Mouse (Mus musculus): Measurements from ENCODE around the gene Olfr204. TPM values are rescaled to one million over a fixed set of nuclear protein-coding genes. Genes with fewer than 3 reads are reported as not detected.
"Not testable (repeated sequence)": the region's sequence is repeated elsewhere in the genome, so short reads cannot be mapped to it uniquely, and the experiment has no call there.

The Olfr204 gene
- not detected in 2 replicates for polyA plus RNA-seq (2014; fragmentation: Nextera tagmentation; extraction: Ambion mirVana)

GRCm38 (mm10) chr16:59318148-59318547 is at the start of gene Olfr204:
Gene Olfr204, minus strand, starts transcription at chr16:59318248.
- no peaks in the 10 kb centered on the region for H3K9me3 ChIP-seq (ENCODE audit: control insufficient read depth, low read depth, low read length)
- no peaks in the 10 kb centered on the region for H3K4me1 ChIP-seq (ENCODE audit: control insufficient read depth, insufficient read depth, low read length)
- H3K9ac ChIP-seq (replicated peaks; ENCODE audit: low read depth, low read length): no peak within 1 kb of the TSS
- H3K36me3 ChIP-seq (ENCODE audit: control insufficient read depth, insufficient read depth, low read length): no peaks in the 10 kb centered on the region
- H3K27me3 ChIP-seq (ENCODE audit: control insufficient read depth, insufficient read depth, low read length): no peaks in the 10 kb centered on the region
- H3K4me2 ChIP-seq (replicated peaks; ENCODE audit: low read depth, low read length): no peak within 1 kb of the TSS
- H3K27ac ChIP-seq (ENCODE audit: low read length): no peak within 1 kb of the TSS
- H3K4me3 ChIP-seq (ENCODE audit: low read depth, low read length): no peak within 1 kb of the TSS
- no peak for ATAC-seq (ENCODE audit: insufficient number of reproducible peaks, insufficient read depth, low FRiP score, low read depth)

- H3K27me3 ChIP-seq (ENCODE audit: control insufficient read depth, insufficient read depth, low read length): no peaks in the 10 kb centered on the region
- ATAC-seq (ENCODE audit: insufficient number of reproducible peaks, insufficient read depth, low FRiP score, low read depth): no peak
- no peak within 1 kb of the TSS for H3K27ac ChIP-seq (ENCODE audit: low read length)
- H3K36me3 ChIP-seq (ENCODE audit: control insufficient read depth, insufficient read depth, low read length): no peaks in the 10 kb centered on the region
- H3K4me2 ChIP-seq (replicated peaks; ENCODE audit: low read depth, low read length): no peak within 1 kb of the TSS
- H3K9ac ChIP-seq (replicated peaks; ENCODE audit: low read depth, low read length): no peak within 1 kb of the TSS
- 79% methylated on average over 2 of the region's 2 CpGs for WGBS
- H3K4me1 ChIP-seq (ENCODE audit: control insufficient read depth, insufficient read depth, low read length): no peaks in the 10 kb centered on the region
- H3K9me3 ChIP-seq (ENCODE audit: control insufficient read depth, low read depth, low read length): no peaks in the 10 kb centered on the region
- no peak within 1 kb of the TSS for H3K4me3 ChIP-seq (ENCODE audit: low read depth, low read length)
Measured at GRCm38 (mm10) chr16:59363893-59364292, 45.8 kb upstream of the Olfr204 start, which contains the start of gene Olfr209. Gene Olfr209, minus strand, starts transcription at chr16:59363993.

- Histone ChIP-seq H3K4me3 (ENCODE audit: low read depth, low read length) (no peak within 1 kb of the TSS), H3K4me2 (replicated peaks; ENCODE audit: low read depth, low read length) (no peak within 1 kb of the TSS), H3K27ac (ENCODE audit: low read length) (no peak within 1 kb of the TSS), H3K9me3 (ENCODE audit: control insufficient read depth, low read depth, low read length) (no peaks in the 10 kb centered on the region), H3K27me3 (ENCODE audit: control insufficient read depth, insufficient read depth, low read length) (no peaks in the 10 kb centered on the region), H3K4me1 (ENCODE audit: control insufficient read depth, insufficient read depth, low read length) (no peaks in the 10 kb centered on the region), H3K36me3 (ENCODE audit: control insufficient read depth, insufficient read depth, low read length) (no peaks in the 10 kb centered on the region), H3K9ac (replicated peaks; ENCODE audit: low read depth, low read length) (no peak within 1 kb of the TSS)
- ATAC-seq (ENCODE audit: insufficient number of reproducible peaks, insufficient read depth, low FRiP score, low read depth): no peak
- 82% methylated on average over 1 of the region's 1 CpGs for WGBS
Measured at GRCm38 (mm10) chr16:59349146-59349545, 31.1 kb upstream of the Olfr204 start, which contains the start of gene Olfr206. Gene Olfr206, minus strand, starts transcription at chr16:59349246.

GRCm38 (mm10) chr16:59331038-59331437 is 13.0 kb upstream of the Olfr204 start, which contains the start of gene Olfr205:
Gene Olfr205, minus strand, starts transcription at chr16:59331138.
- no peak within 1 kb of the TSS for H3K4me3 ChIP-seq (ENCODE audit: low read depth, low read length)
- H3K9ac ChIP-seq (replicated peaks; ENCODE audit: low read depth, low read length): no peak within 1 kb of the TSS
- H3K9me3 ChIP-seq (ENCODE audit: control insufficient read depth, low read depth, low read length): no peaks in the 10 kb centered on the region
- H3K4me1 ChIP-seq (ENCODE audit: control insufficient read depth, insufficient read depth, low read length): no peaks in the 10 kb centered on the region
- no peaks in the 10 kb centered on the region for H3K36me3 ChIP-seq (ENCODE audit: control insufficient read depth, insufficient read depth, low read length)
- no peak within 1 kb of the TSS for H3K27ac ChIP-seq (ENCODE audit: low read length)
- no peak within 1 kb of the TSS for H3K4me2 ChIP-seq (replicated peaks; ENCODE audit: low read depth, low read length)
- no peaks in the 10 kb centered on the region for H3K27me3 ChIP-seq (ENCODE audit: control insufficient read depth, insufficient read depth, low read length)
- no peak for ATAC-seq (ENCODE audit: insufficient number of reproducible peaks, insufficient read depth, low FRiP score, low read depth)

- not testable (repeated sequence) for ATAC-seq (ENCODE audit: insufficient number of reproducible peaks, insufficient read depth, low FRiP score, low read depth); H3K4me1 ChIP-seq (ENCODE audit: control insufficient read depth, insufficient read depth, low read length); H3K9ac ChIP-seq (replicated peaks; ENCODE audit: low read depth, low read length); H3K9me3 ChIP-seq (ENCODE audit: control insufficient read depth, low read depth, low read length); H3K27me3 ChIP-seq (ENCODE audit: control insufficient read depth, insufficient read depth, low read length); H3K27ac ChIP-seq (ENCODE audit: low read length); H3K36me3 ChIP-seq (ENCODE audit: control insufficient read depth, insufficient read depth, low read length); H3K4me2 ChIP-seq (replicated peaks; ENCODE audit: low read depth, low read length); H3K4me3 ChIP-seq (ENCODE audit: low read depth, low read length)
- WGBS: 67% methylated on average over 1 of the region's 1 CpGs
Measured at GRCm38 (mm10) chr16:59323262-59323661, 5.2 kb upstream of the Olfr204 start.

- ATAC-seq (ENCODE audit: insufficient number of reproducible peaks, insufficient read depth, low FRiP score, low read depth): no peak
- H3K4me3 ChIP-seq (ENCODE audit: low read depth, low read length): no peak within 1 kb of the TSS
- no peaks in the 10 kb centered on the region for H3K27me3 ChIP-seq (ENCODE audit: control insufficient read depth, insufficient read depth, low read length)
- no peaks in the 10 kb centered on the region for H3K36me3 ChIP-seq (ENCODE audit: control insufficient read depth, insufficient read depth, low read length)
- WGBS: 82% methylated on average over 2 of the region's 2 CpGs
- no peaks in the 10 kb centered on the region for H3K4me1 ChIP-seq (ENCODE audit: control insufficient read depth, insufficient read depth, low read length)
- H3K4me2 ChIP-seq (replicated peaks; ENCODE audit: low read depth, low read length): no peak within 1 kb of the TSS
- H3K27ac ChIP-seq (ENCODE audit: low read length): no peak within 1 kb of the TSS
- no peaks in the 10 kb centered on the region for H3K9me3 ChIP-seq (ENCODE audit: control insufficient read depth, low read depth, low read length)
- no peak within 1 kb of the TSS for H3K9ac ChIP-seq (replicated peaks; ENCODE audit: low read depth, low read length)
Measured at GRCm38 (mm10) chr16:59298581-59298980, 19.5 kb downstream of the Olfr204 start, which contains the start of gene Olfr203. Gene Olfr203, plus strand, starts transcription at chr16:59298881.

GRCm38 (mm10) chr16:59287576-59287975 is 30.5 kb downstream of the Olfr204 start:
- not testable (repeated sequence) for H3K4me2 ChIP-seq (replicated peaks; ENCODE audit: low read depth, low read length); H3K27ac ChIP-seq (ENCODE audit: low read length); ATAC-seq (ENCODE audit: insufficient number of reproducible peaks, insufficient read depth, low FRiP score, low read depth); H3K9me3 ChIP-seq (ENCODE audit: control insufficient read depth, low read depth, low read length); H3K4me1 ChIP-seq (ENCODE audit: control insufficient read depth, insufficient read depth, low read length); H3K9ac ChIP-seq (replicated peaks; ENCODE audit: low read depth, low read length); H3K27me3 ChIP-seq (ENCODE audit: control insufficient read depth, insufficient read depth, low read length); H3K36me3 ChIP-seq (ENCODE audit: control insufficient read depth, insufficient read depth, low read length); H3K4me3 ChIP-seq (ENCODE audit: low read depth, low read length)
- 72% methylated on average over 9 of the region's 9 CpGs for WGBS

- Histone ChIP-seq H3K27me3 (ENCODE audit: control insufficient read depth, insufficient read depth, low read length) (no peaks in the 10 kb centered on the region), H3K9me3 (ENCODE audit: control insufficient read depth, low read depth, low read length) (no peaks in the 10 kb centered on the region), H3K4me3 (ENCODE audit: low read depth, low read length) (no peak within 1 kb of the TSS), H3K9ac (replicated peaks; ENCODE audit: low read depth, low read length) (no peak within 1 kb of the TSS), H3K4me1 (ENCODE audit: control insufficient read depth, insufficient read depth, low read length) (no peaks in the 10 kb centered on the region), H3K36me3 (ENCODE audit: control insufficient read depth, insufficient read depth, low read length) (no peaks in the 10 kb centered on the region), H3K4me2 (replicated peaks; ENCODE audit: low read depth, low read length) (no peak within 1 kb of the TSS), H3K27ac (ENCODE audit: low read length) (no peak within 1 kb of the TSS)
- no peak for ATAC-seq (ENCODE audit: insufficient number of reproducible peaks, insufficient read depth, low FRiP score, low read depth)
- 94% methylated on average over 1 of the region's 1 CpGs for WGBS
Measured at GRCm38 (mm10) chr16:59286693-59287092, 31.4 kb downstream of the Olfr204 start, which contains the start of gene Olfr202. Gene Olfr202, minus strand, starts transcription at chr16:59286793.

GRCm38 (mm10) chr16:59283476-59283875 is 34.6 kb downstream of the Olfr204 start:
- 63% methylated on average over 1 of the region's 1 CpGs for WGBS
- Histone ChIP-seq H3K9ac (replicated peaks; ENCODE audit: low read depth, low read length) (no peak overlapping the region), H3K4me2 (replicated peaks; ENCODE audit: low read depth, low read length) (no peak overlapping the region)

More at GRCm38 (mm10) chr16:59283476-59283875, 34.6 kb downstream of the Olfr204 start:
- no peaks in the 10 kb centered on the region for H3K9me3 ChIP-seq (ENCODE audit: control insufficient read depth, low read depth, low read length)
- ATAC-seq (ENCODE audit: insufficient number of reproducible peaks, insufficient read depth, low FRiP score, low read depth): no peak
- H3K27me3 ChIP-seq (ENCODE audit: control insufficient read depth, insufficient read depth, low read length): no peaks in the 10 kb centered on the region
- no peaks in the 10 kb centered on the region for H3K36me3 ChIP-seq (ENCODE audit: control insufficient read depth, insufficient read depth, low read length)
- no peak overlapping the region for H3K4me3 ChIP-seq (ENCODE audit: low read depth, low read length)
- H3K27ac ChIP-seq (ENCODE audit: low read length): no peak overlapping the region
- H3K4me1 ChIP-seq (ENCODE audit: control insufficient read depth, insufficient read depth, low read length): no peaks in the 10 kb centered on the region

All from stomach, embryonic 14.5 days (tissue).